Mouse (Mus musculus): ENCODE data around the gene Palm2.

DNA sequence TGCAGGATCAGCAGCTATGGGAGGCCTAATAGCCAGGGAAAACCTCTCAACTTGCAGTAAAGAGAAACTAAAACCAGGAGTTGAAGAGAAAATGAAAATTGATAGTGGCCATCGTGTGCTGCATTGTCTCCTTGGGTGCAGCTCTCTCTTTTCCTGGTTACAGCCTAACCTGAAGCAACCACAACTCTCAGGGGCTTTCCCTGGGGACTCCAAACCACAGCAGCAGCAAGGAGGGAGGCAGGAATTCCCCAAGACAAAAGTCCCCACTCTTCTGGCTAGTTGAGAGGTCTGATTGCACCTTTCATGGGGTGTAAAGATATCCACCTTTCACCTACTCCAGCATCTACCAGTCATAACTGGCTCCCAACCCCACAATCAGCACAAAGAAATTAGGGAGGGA, 291.5 kb downstream of the Palm2 start:
- TF ChIP-seq MAFK (IDR thresholded peaks at IDR 0.05; ENCODE audit: insufficient read depth, low read depth, low read length): no peak
- no peak for TF ChIP-seq ZNF384 (IDR thresholded peaks at IDR 0.05; ENCODE audit: low read depth, low read length)
- no peak for TF ChIP-seq CHD2 (IDR thresholded peaks at IDR 0.05; ENCODE audit: low read depth, low read length)
- TF ChIP-seq HCFC1 (IDR thresholded peaks at IDR 0.05; ENCODE audit: borderline replicate concordance, insufficient read depth, low read length): no peak
- TF ChIP-seq ZC3H11A (IDR thresholded peaks at IDR 0.05; ENCODE audit: borderline replicate concordance, low read depth, low read length): no peak
